Mouse (Mus musculus) cerebellum, adult 2 months (tissue): ENCODE measurements around the gene Fen1. TPM values are rescaled to one million over a fixed set of nuclear protein-coding genes. Genes with fewer than 3 reads are reported as not detected.

ENCODE experiments used
- DNase-seq, 2 experiments: peaks; one replicate each; pipeline ENCODE4 v3.0.0; 2021
- H3K27ac ChIP-seq: fragments of 200-500 bp; 2 replicates; pipeline ENCODE4 v1.5.1; 2012; ENCODE audit warnings: low read length, control low read depth, inconsistent platforms; ENCODE audit not compliant: insufficient read depth
- H3K27me3 ChIP-seq: fragments of 200-500 bp; 2 replicates; pipeline ENCODE4 v1.6.1; 2012; ENCODE audit warnings: inconsistent platforms, mild to moderate bottlenecking, low read length, moderate library complexity; ENCODE audit not compliant: control insufficient read depth, insufficient read depth
- H3K4me1 ChIP-seq: fragments of 200-500 bp; 2 replicates; pipeline ENCODE4 v1.6.1; 2011; ENCODE audit warnings: low read length; ENCODE audit not compliant: control insufficient read depth, insufficient read depth
- H3K4me3 ChIP-seq: fragments of 200-500 bp; replicated peaks from 2 replicates; pipeline ENCODE3; 2011; ENCODE audit warnings: mild to moderate bottlenecking, low read depth, low read length, control low read depth; ENCODE audit not compliant: insufficient read depth
- CTCF ChIP-seq: fragments of 200-500 bp; IDR thresholded peaks from 2 replicates; pipeline ENCODE4 v1.5.1; 2011; ENCODE audit warnings: low read depth, mild to moderate bottlenecking, control low read depth, low read length, moderate library complexity, borderline replicate concordance; ENCODE audit not compliant: insufficient read depth
- POLR2A ChIP-seq: fragments of 200-500 bp; IDR thresholded peaks from 2 replicates; pipeline ENCODE4 v1.6.1; 2011; ENCODE audit warnings: low read length, control low read depth, borderline replicate concordance; ENCODE audit not compliant: insufficient read depth
- WGBS: fragments of 180-500 bp; shearing (Covaris S2); methylation state at CpG from one replicate; pipeline ENCODE4 v1.1.7; 2018; 5-methylcytosine and 5-hydroxymethylcytosine counted together
- polyA plus RNA-seq: library from polyadenylated mRNA; depleted of rRNA; stranded (reverse); fragments of >200 nt; gene quantifications from 2 replicates; pipeline ENCODE4 v1.2.3, GENCODE M21; 2012

The Fen1 gene
- polyA plus RNA-seq, 1 experiment = 19.9 TPM

GRCm38 (mm10) chr19:10239419-10239818 lies 35.5 kb upstream of the Fen1 start:
- TF ChIP-seq CTCF (no peak), POLR2A (no peak)
- WGBS = 45% methylated on average over 2 of the region's 2 CpGs
- no peak for DNase-seq

DNA sequence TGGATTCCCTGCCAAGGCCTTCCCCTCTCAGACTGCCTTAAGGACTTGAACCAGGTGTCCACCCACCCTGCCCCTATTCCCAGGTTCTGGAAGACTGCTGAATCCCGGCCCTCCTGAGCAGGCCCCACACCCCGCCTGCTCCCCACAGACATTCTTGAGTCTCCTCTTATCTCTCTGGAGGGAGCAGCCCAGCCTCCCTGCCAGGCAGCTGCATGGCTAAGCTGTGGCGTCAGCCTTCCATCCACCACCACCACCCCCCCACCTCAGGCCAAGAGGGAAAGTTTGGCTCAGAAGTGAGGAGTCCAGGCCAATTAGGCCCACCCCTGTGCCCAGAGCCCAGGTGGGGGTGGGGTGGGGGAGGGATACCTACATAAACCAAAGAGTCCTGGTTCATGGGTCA lies 34.5 kb upstream of the Fen1 start:
- Histone ChIP-seq H3K27ac (peak overlapping the region; percentile 14; the same call in 1 of the 2 replicates), H3K4me1 (no peaks in the 10 kb centered on the region; the same call in 1 of the 2 replicates), H3K4me3 (no peak overlapping the region), H3K27me3 (no peaks in the 10 kb centered on the region; the same call in 1 of the 2 replicates)
- DNase-seq = no peak
- 49% methylated on average over 3 of the region's 3 CpGs for WGBS
- TF ChIP-seq CTCF (no peak), POLR2A (no peak)

More at GRCm38 (mm10) chr19:10239419-10239818, 35.5 kb upstream of the Fen1 start:
- no peaks in the 10 kb centered on the region; the same call in 1 of the 2 replicates for H3K27me3 ChIP-seq
- no peak overlapping the region for H3K4me3 ChIP-seq
- H3K4me1 ChIP-seq = no peaks in the 10 kb centered on the region; the same call in 1 of the 2 replicates
- no peak overlapping the region for H3K27ac ChIP-seq

DNA sequence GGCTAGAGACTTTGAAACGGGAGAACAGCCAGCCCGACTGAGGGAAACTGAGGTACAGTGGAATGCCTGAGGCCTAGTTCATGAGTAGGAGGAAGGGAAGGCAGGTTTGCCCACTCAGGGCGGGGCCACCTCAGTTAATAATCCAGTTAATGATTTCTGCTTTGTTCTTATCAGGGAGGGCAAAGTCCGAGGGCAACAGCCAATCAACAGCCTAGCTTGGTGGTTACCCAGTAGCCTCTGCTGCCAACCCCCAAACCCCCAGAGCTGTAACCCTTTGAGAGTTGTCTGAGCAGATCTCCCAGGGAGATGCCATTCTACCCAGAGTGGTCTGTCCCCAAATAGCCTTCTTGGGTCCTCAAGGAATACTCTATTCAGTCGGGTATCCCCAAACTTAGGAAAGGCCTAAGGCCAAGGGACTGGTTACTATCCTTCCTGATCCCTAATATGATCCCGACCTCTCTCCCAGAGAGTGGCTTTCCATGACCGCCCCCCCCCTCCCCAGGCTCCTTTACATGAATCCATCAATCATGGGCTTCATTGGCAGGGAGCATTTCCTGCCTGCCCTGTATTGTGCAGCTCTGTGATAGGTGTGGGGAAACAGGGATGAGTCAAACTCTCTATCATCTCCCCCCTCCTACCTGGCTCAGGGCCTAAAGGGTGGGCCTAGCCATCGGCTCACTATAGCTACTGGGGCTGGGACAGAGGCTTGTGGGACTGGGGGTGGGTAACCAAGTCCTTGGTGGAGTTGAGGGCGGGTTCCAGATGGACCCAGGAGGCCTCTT lies 32.0 kb upstream of the Fen1 start:
- Histone ChIP-seq H3K4me1 (no peaks in the 10 kb centered on the region; the same call in 1 of the 2 replicates), H3K27ac (no peak overlapping the region), H3K27me3 (no peaks in the 10 kb centered on the region; the same call in 1 of the 2 replicates), H3K4me3 (no peak overlapping the region)
- WGBS = 77% methylated on average over 9 of the region's 9 CpGs
- no peak for DNase-seq
- TF ChIP-seq POLR2A (no peak), CTCF (no peak)

- peak in 1 of 2 experiments; percentile 25 for DNase-seq
- Histone ChIP-seq H3K27me3 (no peaks in the 10 kb centered on the region), H3K4me3 (no peak overlapping the region), H3K4me1 (no peaks in the 10 kb centered on the region), H3K27ac (no peak overlapping the region; the same call in 1 of the 2 replicates)
- 32% methylated on average over 9 of the region's 9 CpGs for WGBS
- no peak for TF ChIP-seq POLR2A
- no peak for TF ChIP-seq CTCF
These were observed 28.5 kb upstream of the Fen1 start for GRCm38 (mm10) chr19:10232327-10233017.

GRCm38 (mm10) chr19:10231871-10232270 lies 27.9 kb upstream of the Fen1 start:
- 24% methylated on average over 5 of the region's 5 CpGs for WGBS
- DNase-seq = no peak
- TF ChIP-seq CTCF (no peak), POLR2A (no peak)
- no peaks in the 10 kb centered on the region for H3K27me3 ChIP-seq
- no peak overlapping the region; the same call in 1 of the 2 replicates for H3K27ac ChIP-seq
- H3K4me3 ChIP-seq = no peak overlapping the region
- H3K4me1 ChIP-seq = no peaks in the 10 kb centered on the region

DNA sequence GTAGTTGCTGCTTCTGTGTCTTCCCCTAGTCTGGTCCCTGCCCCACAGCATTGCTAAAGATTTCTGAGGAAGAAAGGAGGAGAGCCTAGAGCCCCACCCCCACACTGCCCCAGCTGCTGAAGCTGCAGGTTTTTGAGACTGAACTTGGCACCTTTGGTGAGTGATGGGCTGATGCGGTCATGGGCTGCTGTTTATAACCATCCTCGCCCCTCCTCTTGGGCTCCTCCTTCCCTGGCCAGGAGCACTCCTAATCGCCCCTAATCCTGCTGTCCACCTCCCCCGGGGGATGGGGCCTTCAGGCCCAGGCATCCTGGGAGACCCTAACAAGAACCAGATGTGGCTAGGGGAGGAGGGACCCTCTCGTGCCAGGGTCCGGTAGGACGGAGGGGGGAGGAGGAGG lies 27.0 kb upstream of the Fen1 start:
- Histone ChIP-seq H3K4me3 (no peak overlapping the region), H3K27me3 (no peaks in the 10 kb centered on the region), H3K27ac (no peak overlapping the region), H3K4me1 (no peaks in the 10 kb centered on the region)
- no peak for DNase-seq
- TF ChIP-seq CTCF (no peak), POLR2A (no peak)
- 9% methylated on average over 7 of the region's 7 CpGs for WGBS

- DNase-seq = no peak
- TF ChIP-seq CTCF (no peak), POLR2A (no peak)
- Histone ChIP-seq H3K4me1 (no peaks in the 10 kb centered on the region), H3K4me3 (no peak overlapping the region), H3K27ac (no peak overlapping the region), H3K27me3 (no peaks in the 10 kb centered on the region)
- 74% methylated on average over 4 of the region's 4 CpGs for WGBS
These were observed 21.8 kb upstream of the Fen1 start for GRCm38 (mm10) chr19:10225767-10226166.
